Mouse (Mus musculus) cerebellum, postnatal 10 days (tissue): Measurements from ENCODE around the gene 1600014C23Rik.

Experiments used
- DNase-seq, 2 experiments: peaks; one replicate each; pipeline ENCODE4 v3.0.0; 2021; ENCODE audit warnings: mixed read lengths in 2 of 2

The 1600014C23Rik gene

GRCm38 (mm10) chr17:45752053-45752452 is 18.4 kb upstream of the 1600014C23Rik start:
- DNase-seq = no peak

GRCm38 (mm10) chr17:45751359-45751758 is 17.7 kb upstream of the 1600014C23Rik start:
- DNase-seq = no peak

GRCm38 (mm10) chr17:45749100-45749499 is 15.5 kb upstream of the 1600014C23Rik start:
- DNase-seq = peak; percentile 51 to 58

- peak; percentile 76 to 83 for DNase-seq
Measured at GRCm38 (mm10) chr17:45747858-45748785, 14.5 kb upstream of the 1600014C23Rik start.

GRCm38 (mm10) chr17:45747293-45747692 is 13.6 kb upstream of the 1600014C23Rik start:
- DNase-seq = no peak

- no peak for DNase-seq
Measured at GRCm38 (mm10) chr17:45746755-45747154, 13.1 kb upstream of the 1600014C23Rik start.

- no peak for DNase-seq
Measured at GRCm38 (mm10) chr17:45745629-45746028, 12.0 kb upstream of the 1600014C23Rik start.

- DNase-seq = no peak
Measured at GRCm38 (mm10) chr17:45742371-45743147, 8.9 kb upstream of the 1600014C23Rik start.

- DNase-seq = peak in 1 of 2 experiments; percentile 48
Measured at GRCm38 (mm10) chr17:45737078-45737601, 3.5 kb upstream of the 1600014C23Rik start.

GRCm38 (mm10) chr17:45736311-45737077 is 2.9 kb upstream of the 1600014C23Rik start:
- DNase-seq = peak; percentile 95 to 96

- DNase-seq = peak; percentile 95 to 96
Measured at GRCm38 (mm10) chr17:45735382-45736310, 2.0 kb upstream of the 1600014C23Rik start.

- DNase-seq = peak in 1 of 2 experiments; percentile 36
Measured at GRCm38 (mm10) chr17:45734881-45735280, 1.2 kb upstream of the 1600014C23Rik start.

- peak in 1 of 2 experiments; percentile 40 for DNase-seq
Measured at GRCm38 (mm10) chr17:45734333-45734732, 689 bp upstream of the 1600014C23Rik start.

GRCm38 (mm10) chr17:45733038-45733734 is 458 bp downstream of the 1600014C23Rik start:
- peak; percentile 57 to 69 for DNase-seq

GRCm38 (mm10) chr17:45731172-45731864 is 2.3 kb downstream of the 1600014C23Rik start:
- peak; percentile 93 to 96 for DNase-seq

- DNase-seq = no peak
Measured at GRCm38 (mm10) chr17:45730696-45731095, 2.9 kb downstream of the 1600014C23Rik start.

- DNase-seq = no peak
Measured at GRCm38 (mm10) chr17:45729387-45729786, 4.3 kb downstream of the 1600014C23Rik start.

GRCm38 (mm10) chr17:45727983-45728723 is 5.5 kb downstream of the 1600014C23Rik start:
- no peak for DNase-seq

- no peak for DNase-seq
Measured at GRCm38 (mm10) chr17:45727481-45727880, 6.2 kb downstream of the 1600014C23Rik start.
